Mouse (Mus musculus) embryonic facial prominence, embryonic 14.5 days (tissue): Measurements from ENCODE around the gene Padi1. TPM values are rescaled to one million over a fixed set of nuclear protein-coding genes. Genes with fewer than 3 reads are reported as not detected.
A peak's percentile ranks its signal among the peaks of the same experiment; 100 is the strongest.

ENCODE experiments used
- ATAC-seq: fragments of 200-750 bp; cut with Nextera tagmentation; 2 replicates; pipeline ENCODE4 v1.8.0; 2017; ENCODE audit warnings: low read depth, moderate number of reproducible peaks, moderate TSS enrichment
- DNase-seq: peaks from one replicate; pipeline ENCODE4 v3.0.0-alpha.2; 2015; ENCODE audit warnings: low spot score
- H3K27ac ChIP-seq: fragments of 300-500 bp; sonication (generic); replicated peaks from 2 replicates; pipeline ENCODE4 v1.5.1; 2014; ENCODE audit warnings: low read depth, mild to moderate bottlenecking, low read length, moderate library complexity
- H3K27me3 ChIP-seq: fragments of 300-500 bp; sonication (generic); replicated peaks from 2 replicates; pipeline ENCODE4 v1.6.1; 2014; ENCODE audit warnings: low read length; ENCODE audit not compliant: control insufficient read depth, insufficient read depth
- H3K36me3 ChIP-seq: fragments of 300-500 bp; sonication (generic); 2 replicates; pipeline ENCODE4 v1.6.1; 2014; ENCODE audit warnings: low read length, mixed read lengths; ENCODE audit not compliant: control insufficient read depth, insufficient read depth
- H3K4me1 ChIP-seq: fragments of 300-500 bp; sonication (generic); 2 replicates; pipeline ENCODE4 v1.6.1; 2014; ENCODE audit warnings: antibody characterized with exemption, low read length; ENCODE audit not compliant: control insufficient read depth, insufficient read depth
- H3K4me2 ChIP-seq: fragments of 300-500 bp; sonication (generic); 2 replicates; pipeline ENCODE4 v1.6.1; 2014; ENCODE audit warnings: low read depth, mild to moderate bottlenecking, low read length, moderate library complexity, mixed read lengths
- H3K4me3 ChIP-seq: fragments of 300-500 bp; sonication (generic); 2 replicates; pipeline ENCODE4 v1.5.1; 2014; ENCODE audit warnings: low read depth, mild to moderate bottlenecking, low read length
- H3K9ac ChIP-seq: fragments of 300-500 bp; sonication (generic); 2 replicates; pipeline ENCODE4 v1.6.1; 2014; ENCODE audit warnings: low read depth, mild to moderate bottlenecking, low read length, moderate library complexity, mixed read lengths
- H3K9me3 ChIP-seq: fragments of 300-500 bp; sonication (generic); 2 replicates; pipeline ENCODE4 v1.6.1; 2016; ENCODE audit warnings: low read length; ENCODE audit not compliant: control insufficient read depth
- WGBS: fragments of 180-500 bp; shearing (Covaris S2); extraction: QIAGEN DNeasy Blood & Tissue Kit; methylation state at CpG from one replicate; pipeline ENCODE4 v1.1.7; 2014; 5-methylcytosine and 5-hydroxymethylcytosine counted together
- polyA plus RNA-seq: library from polyadenylated mRNA; unstranded; fragments of >200 nt; fragmentation: Nextera tagmentation; extraction: Ambion mirVana; gene quantifications from 2 replicates; pipeline ENCODE4 v1.2.1, GENCODE M21; 2014

Padi1 gene
- polyA plus RNA-seq, 1 experiment from 2014 or later = 0.28 TPM

- WGBS = 87% methylated on average over 3 of the region's 4 CpGs
- Histone ChIP-seq H3K27me3 (no peaks in the 10 kb centered on the region), H3K4me2 (no peak overlapping the region), H3K4me3 (no peak overlapping the region), H3K9ac (no peak overlapping the region), H3K27ac (no peak overlapping the region), H3K4me1 (no peaks in the 10 kb centered on the region), H3K36me3 (no peaks in the 10 kb centered on the region), H3K9me3 (no peaks in the 10 kb centered on the region)
- no peak for ATAC-seq
- no peak for DNase-seq
Measured at GRCm38 (mm10) chr4:140789983-140790382, 55.6 kb downstream of the Padi1 start.

GRCm38 (mm10) chr4:140788983-140789382 lies 56.6 kb downstream of the Padi1 start:
- Histone ChIP-seq H3K4me1 (no peaks in the 10 kb centered on the region), H3K27ac (no peak overlapping the region), H3K27me3 (no peaks in the 10 kb centered on the region), H3K4me3 (no peak overlapping the region), H3K4me2 (no peak overlapping the region), H3K36me3 (no peaks in the 10 kb centered on the region), H3K9me3 (no peaks in the 10 kb centered on the region), H3K9ac (no peak overlapping the region)
- DNase-seq (peak; percentile 12), ATAC-seq (0 out of 2 replicates have a peak, but pooled peaks have one; percentile 10)
- 41% methylated on average over 6 of the region's 6 CpGs for WGBS

- H3K27ac ChIP-seq = no peak overlapping the region
- H3K9ac ChIP-seq = no peak overlapping the region
- H3K27me3 ChIP-seq = no peaks in the 10 kb centered on the region
- no peaks in the 10 kb centered on the region for H3K4me1 ChIP-seq
- H3K9me3 ChIP-seq = no peaks in the 10 kb centered on the region
- no peak for ATAC-seq
- no peak for DNase-seq
- no peak overlapping the region for H3K4me2 ChIP-seq
- H3K4me3 ChIP-seq = no peak overlapping the region
- H3K36me3 ChIP-seq = no peaks in the 10 kb centered on the region
- 77% methylated on average over 6 of the region's 6 CpGs for WGBS
Measured at GRCm38 (mm10) chr4:140788264-140788663, 57.3 kb downstream of the Padi1 start.

DNA sequence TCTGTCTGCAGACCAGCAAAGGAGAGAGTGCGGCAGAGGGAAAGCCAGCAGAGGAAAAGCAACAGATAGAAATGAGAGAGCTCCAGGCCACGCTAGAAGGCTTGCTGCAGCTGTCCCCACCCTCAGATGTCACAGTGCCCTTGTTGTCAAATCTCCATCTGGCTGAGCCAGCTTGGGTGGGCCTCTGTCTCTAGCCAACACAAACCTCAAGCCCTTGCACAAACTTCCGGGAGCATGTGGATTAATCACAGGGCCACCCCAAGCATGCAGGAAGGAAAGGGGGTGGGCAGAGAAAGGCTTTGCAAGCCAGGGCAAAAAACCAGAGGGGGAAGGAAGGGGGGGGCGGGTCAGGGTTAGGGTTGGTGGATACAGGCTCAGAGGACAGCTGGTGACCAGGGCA lies 58.2 kb downstream of the Padi1 start:
- Histone ChIP-seq H3K36me3 (no peaks in the 10 kb centered on the region), H3K9ac (no peak overlapping the region)
- 55% methylated on average over 3 of the region's 4 CpGs for WGBS

DNA sequence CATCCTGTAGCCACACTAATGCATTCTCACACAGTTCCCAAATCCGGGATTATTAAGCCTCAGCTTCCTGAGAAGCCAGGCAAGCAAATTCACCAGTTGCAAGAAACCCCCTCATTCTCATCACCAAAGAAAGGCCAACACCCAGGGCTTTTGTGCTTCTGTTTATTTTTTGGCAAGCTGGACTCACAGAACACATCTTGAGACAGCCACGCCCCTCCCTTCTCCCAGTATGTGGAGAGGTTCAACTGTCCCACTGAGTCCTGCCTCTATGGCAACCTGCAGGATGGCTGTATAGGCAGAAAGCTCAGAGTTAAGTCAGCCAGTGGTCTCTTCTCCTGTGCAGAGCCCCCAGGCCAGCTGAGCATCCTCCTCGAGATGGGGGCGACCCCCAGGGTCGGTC lies 60.4 kb downstream of the Padi1 start:
- H3K9ac ChIP-seq = no peak overlapping the region
- no peaks in the 10 kb centered on the region for H3K9me3 ChIP-seq
- no peaks in the 10 kb centered on the region for H3K36me3 ChIP-seq
- 84% methylated on average over 5 of the region's 5 CpGs for WGBS
- no peak overlapping the region for H3K4me2 ChIP-seq
- no peak overlapping the region for H3K4me3 ChIP-seq
- DNase-seq = no peak
- H3K27me3 ChIP-seq = no peaks in the 10 kb centered on the region
- no peak for ATAC-seq
- H3K27ac ChIP-seq = no peak overlapping the region
- H3K4me1 ChIP-seq = no peaks in the 10 kb centered on the region

More for the DNA sequence above, 58.2 kb downstream of the Padi1 start:
- no peaks in the 10 kb centered on the region for H3K27me3 ChIP-seq
- no peak overlapping the region for H3K27ac ChIP-seq
- no peaks in the 10 kb centered on the region for H3K9me3 ChIP-seq
- H3K4me3 ChIP-seq = no peak overlapping the region
- DNase-seq = peak; percentile 62
- no peak for ATAC-seq
- H3K4me1 ChIP-seq = no peaks in the 10 kb centered on the region
- H3K4me2 ChIP-seq = no peak overlapping the region

DNA sequence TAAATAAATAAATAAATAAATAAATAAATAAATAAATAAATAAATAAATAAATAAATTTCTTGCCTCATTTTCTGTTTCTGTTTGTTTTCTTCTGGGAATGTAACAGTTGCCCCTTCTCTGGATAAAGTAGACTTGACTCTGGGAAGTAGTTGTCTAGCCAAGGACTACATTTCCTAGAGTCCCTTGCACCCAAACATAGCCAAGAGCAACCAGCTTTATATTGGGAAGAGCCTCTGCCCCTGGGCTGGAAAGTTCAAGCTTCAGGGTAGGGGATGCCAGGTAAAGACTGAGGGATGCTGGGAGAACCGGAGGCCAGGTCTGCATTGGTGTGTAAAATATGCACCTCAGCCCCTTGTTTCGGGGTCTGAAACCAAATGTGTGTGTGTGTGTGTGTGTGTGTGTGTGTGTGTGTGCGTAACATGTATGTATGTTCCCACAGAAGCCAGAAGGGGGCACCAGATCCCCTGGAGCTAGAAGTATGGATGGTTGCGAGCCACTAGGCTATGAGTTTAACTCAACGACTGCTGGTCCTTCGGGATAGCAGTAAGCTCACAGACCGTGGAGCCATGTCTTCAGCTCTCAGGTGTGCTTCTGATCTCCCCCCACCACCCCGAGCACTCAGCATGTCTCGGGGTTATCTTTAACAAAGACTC lies 61.2 kb downstream of the Padi1 start:
- WGBS = 95% methylated on average over 9 of the region's 9 CpGs
- Histone ChIP-seq H3K9me3 (no peaks in the 10 kb centered on the region), H3K27me3 (no peaks in the 10 kb centered on the region), H3K9ac (no peak overlapping the region), H3K4me1 (no peaks in the 10 kb centered on the region), H3K27ac (no peak overlapping the region), H3K4me3 (no peak overlapping the region), H3K4me2 (no peak overlapping the region), H3K36me3 (no peaks in the 10 kb centered on the region)
- no peak for DNase-seq
- no peak for ATAC-seq

DNA sequence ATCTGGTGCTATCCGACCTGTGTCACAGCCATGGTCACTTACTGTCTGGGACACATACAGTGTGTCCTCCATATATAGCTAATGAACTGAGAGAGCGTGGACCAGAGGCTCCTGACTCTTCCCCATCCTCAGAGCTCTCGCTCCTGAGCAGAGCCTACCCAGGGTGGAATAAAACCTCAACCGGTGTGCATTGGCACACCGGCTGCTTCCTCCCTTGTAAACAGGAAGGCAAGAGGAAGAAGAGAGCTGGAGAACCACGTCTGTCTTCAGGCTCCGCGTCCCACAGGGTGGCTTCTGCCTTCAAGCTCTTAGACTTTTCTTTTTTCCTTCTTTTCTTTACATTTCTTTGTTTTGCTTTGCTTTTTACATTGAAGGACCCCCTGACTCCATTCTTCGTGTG lies 62.8 kb downstream of the Padi1 start:
- Histone ChIP-seq H3K9me3 (no peaks in the 10 kb centered on the region), H3K27ac (no peak overlapping the region), H3K4me1 (no peaks in the 10 kb centered on the region), H3K4me3 (no peak overlapping the region), H3K9ac (no peak overlapping the region), H3K27me3 (no peaks in the 10 kb centered on the region), H3K36me3 (no peaks in the 10 kb centered on the region), H3K4me2 (no peak overlapping the region)
- DNase-seq (no peak), ATAC-seq (no peak)
- 89% methylated on average over 9 of the region's 9 CpGs for WGBS

- 82% methylated on average over 14 of the region's 14 CpGs for whole genome bisulfite sequencing
- no peaks in the 10 kb centered on the region for H3K9me3 ChIP-seq
- no peak overlapping the region for H3K4me3 ChIP-seq
- no peaks in the 10 kb centered on the region for H3K27me3 ChIP-seq
- no peak overlapping the region for H3K4me2 ChIP-seq
- no peak overlapping the region for H3K27ac ChIP-seq
- H3K9ac ChIP-seq = no peak overlapping the region
- peak; percentile 8 for DNase-seq
- H3K4me1 ChIP-seq = no peaks in the 10 kb centered on the region
- ATAC-seq = no peak
- H3K36me3 ChIP-seq = no peaks in the 10 kb centered on the region
Measured at GRCm38 (mm10) chr4:140780507-140780906, 65.1 kb downstream of the Padi1 start.

DNA sequence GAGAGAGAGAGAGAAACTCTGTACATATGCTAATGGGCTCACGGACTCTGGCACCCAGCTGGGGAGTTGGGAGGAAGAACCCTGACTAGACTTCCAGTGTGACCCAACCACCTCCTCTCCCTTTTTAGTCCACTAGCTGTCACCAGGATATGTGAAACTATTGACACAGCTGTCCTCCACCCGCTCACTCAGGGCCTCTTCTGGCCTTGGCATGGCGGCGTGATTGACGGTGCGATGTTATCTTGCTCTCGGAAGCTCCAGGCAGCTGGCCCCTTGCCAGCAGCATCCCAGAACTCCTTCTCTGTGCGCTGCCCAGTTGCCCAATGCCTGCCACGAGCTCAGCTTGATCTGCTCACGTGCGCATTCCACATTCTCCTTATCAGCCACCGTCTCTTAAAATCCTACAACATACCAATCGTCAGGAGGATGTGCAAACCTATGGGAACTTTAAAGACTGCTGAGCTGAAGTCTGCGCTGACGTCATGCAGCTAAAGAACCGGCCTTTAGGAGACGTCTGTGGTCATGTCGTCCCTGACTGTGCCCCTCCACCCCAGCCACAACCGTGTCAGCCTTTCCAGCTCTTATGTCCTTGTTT lies 65.7 kb downstream of the Padi1 start:
- Histone ChIP-seq H3K4me2 (no peak overlapping the region), H3K9ac (no peak overlapping the region), H3K27me3 (no peaks in the 10 kb centered on the region), H3K4me1 (no peaks in the 10 kb centered on the region), H3K27ac (no peak overlapping the region), H3K4me3 (no peak overlapping the region), H3K36me3 (no peaks in the 10 kb centered on the region), H3K9me3 (no peaks in the 10 kb centered on the region)
- ATAC-seq (peak; percentile 64; the same call in 1 of the 2 replicates), DNase-seq (peak; percentile 75)
- WGBS = 48% methylated on average over 19 of the region's 19 CpGs
